Mouse (Mus musculus) midbrain, embryonic 14.5 days (tissue): Measurements from ENCODE around the gene Gars. TPM values are rescaled to one million over a fixed set of nuclear protein-coding genes. Genes with fewer than 3 reads are reported as not detected.

Experiments
- ATAC-seq: fragments of 200-750 bp; cut with Nextera tagmentation; 2 replicates; pipeline ENCODE4 v1.8.0; 2017; ENCODE audit warnings: moderate number of reproducible peaks, moderate library complexity; ENCODE audit not compliant: low FRiP score, low TSS enrichment
- DNase-seq: peaks from one replicate; pipeline ENCODE4 v3.0.0-alpha.2; 2015
- H3K27ac ChIP-seq: fragments of 300-500 bp; sonication (generic); replicated peaks from 2 replicates; pipeline ENCODE4 v1.5.1; 2014; ENCODE audit warnings: mild to moderate bottlenecking, low read depth, low read length, moderate library complexity
- H3K27me3 ChIP-seq: fragments of 300-500 bp; sonication (generic); 2 replicates; pipeline ENCODE4 v1.6.1; 2014; ENCODE audit warnings: low read length, control low read depth, mixed read lengths; ENCODE audit not compliant: control insufficient read depth, insufficient read depth
- H3K36me3 ChIP-seq: fragments of 300-500 bp; sonication (generic); 2 replicates; pipeline ENCODE4 v1.6.1; 2014; ENCODE audit warnings: low read length, control low read depth; ENCODE audit not compliant: control insufficient read depth, insufficient read depth
- H3K4me1 ChIP-seq: fragments of 300-500 bp; sonication (generic); 2 replicates; pipeline ENCODE4 v1.6.1; 2014; ENCODE audit warnings: mild to moderate bottlenecking, antibody characterized with exemption, low read length, control low read depth; ENCODE audit not compliant: control insufficient read depth, insufficient read depth
- H3K4me2 ChIP-seq: fragments of 300-500 bp; sonication (generic); 2 replicates; pipeline ENCODE4 v1.6.1; 2014; ENCODE audit warnings: mild to moderate bottlenecking, low read length, moderate library complexity
- H3K4me3 ChIP-seq: fragments of 300-500 bp; sonication (generic); replicated peaks from 2 replicates; pipeline ENCODE4 v1.5.1; 2014; ENCODE audit warnings: low read depth, low read length
- H3K9ac ChIP-seq: fragments of 300-500 bp; sonication (generic); replicated peaks from 2 replicates; pipeline ENCODE4 v1.6.1; 2014; ENCODE audit warnings: mild to moderate bottlenecking, low read length, moderate library complexity
- H3K9me3 ChIP-seq: fragments of 300-500 bp; sonication (generic); 2 replicates; pipeline ENCODE4 v1.6.1; 2016; ENCODE audit warnings: low read length, control low read depth, mixed read lengths; ENCODE audit not compliant: control insufficient read depth
- WGBS: fragments of 180-500 bp; shearing (Covaris S2); extraction: QIAGEN DNeasy Blood & Tissue Kit; methylation state at CpG from one replicate; pipeline ENCODE4 v1.1.7; 2014; 5-methylcytosine and 5-hydroxymethylcytosine counted together
- polyA plus RNA-seq: library from polyadenylated mRNA; unstranded; fragments of >200 nt; fragmentation: Nextera tagmentation; extraction: Ambion mirVana; gene quantifications from 2 replicates; pipeline ENCODE4 v1.2.1, GENCODE M21; 2014

Gars gene
- polyA plus RNA-seq, 1 experiment from 2014 or later = 221 TPM

DNA sequence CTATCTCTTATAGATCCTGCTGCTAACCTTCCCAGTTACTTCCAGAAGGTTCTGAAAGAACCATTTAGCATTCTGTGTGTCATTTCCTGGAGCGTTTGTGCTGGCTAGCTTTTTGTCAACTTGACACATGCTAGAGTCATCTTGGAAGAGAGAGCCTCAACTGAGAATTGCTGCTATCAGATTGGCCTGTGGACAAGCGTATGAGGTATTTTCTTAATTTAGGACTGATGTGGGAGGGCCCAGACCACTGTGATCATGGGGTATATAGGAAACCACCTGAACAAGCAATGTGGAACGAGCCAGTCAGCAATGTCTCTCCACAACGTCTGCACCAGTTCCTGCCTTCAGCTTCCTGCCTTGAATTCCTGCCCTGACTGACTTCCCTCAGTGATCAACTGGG is 34.2 kb upstream of the Gars start:
- 79% methylated on average over 4 of the region's 4 CpGs for WGBS
- Histone ChIP-seq H3K9ac (no peak overlapping the region), H3K27me3 (no peaks in the 10 kb centered on the region), H3K4me3 (no peak overlapping the region), H3K27ac (no peak overlapping the region), H3K36me3 (no peaks in the 10 kb centered on the region), H3K9me3 (no peaks in the 10 kb centered on the region), H3K4me1 (no peaks in the 10 kb centered on the region), H3K4me2 (no peak overlapping the region)
- ATAC-seq = no peak
- no peak for DNase-seq

GRCm38 (mm10) chr6:55008401-55008800 is 29.4 kb upstream of the Gars start:
- Histone ChIP-seq H3K4me1 (peaks cover 8% of the 10 kb centered on the region; the same call in 1 of the 2 replicates), H3K9me3 (no peaks in the 10 kb centered on the region), H3K27me3 (no peaks in the 10 kb centered on the region), H3K36me3 (no peaks in the 10 kb centered on the region), H3K4me3 (no peak overlapping the region), H3K9ac (no peak overlapping the region), H3K27ac (no peak overlapping the region), H3K4me2 (no peak overlapping the region)
- DNase-seq (no peak), ATAC-seq (no peak)
- WGBS = 92% methylated on average over 8 of the region's 8 CpGs

DNA sequence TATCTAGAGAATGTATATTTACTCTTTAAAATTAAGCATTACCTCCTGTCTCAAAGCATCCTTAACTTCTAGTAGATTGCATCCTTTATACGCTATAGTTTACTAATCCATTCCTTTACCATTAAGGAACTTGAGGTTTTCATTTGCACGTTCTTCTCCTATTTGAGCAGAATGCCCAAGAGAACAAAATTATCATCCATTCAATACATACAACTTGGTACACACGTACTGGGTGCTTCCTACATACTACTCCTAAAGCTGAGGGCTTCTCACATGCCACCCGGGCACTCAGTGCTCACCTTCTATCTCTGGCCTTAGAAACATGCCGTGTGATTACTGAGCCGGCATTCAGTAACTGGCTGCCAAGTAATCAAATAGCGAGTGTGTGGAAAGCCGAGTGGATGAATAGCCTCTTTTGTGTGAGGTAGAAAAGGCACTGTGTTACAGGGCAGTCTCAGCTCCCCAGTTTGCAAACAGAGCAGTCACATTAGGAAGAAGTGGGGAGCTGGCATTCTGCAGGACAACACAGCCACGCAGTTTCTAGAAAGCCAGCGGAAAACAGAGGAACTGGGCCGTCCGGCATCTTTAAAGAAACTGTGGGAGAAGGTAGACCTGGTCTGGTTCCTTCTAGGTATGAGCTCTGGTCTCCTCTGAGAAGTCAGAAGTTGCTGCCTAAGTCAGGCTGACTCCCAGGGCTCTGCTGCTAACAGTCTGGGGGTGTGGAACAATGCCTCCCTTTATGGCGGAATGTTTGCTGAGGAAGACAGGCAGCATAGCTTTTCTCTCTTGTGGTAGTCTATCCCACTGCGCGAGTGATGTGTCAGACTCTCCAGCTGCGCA is 28.2 kb upstream of the Gars start:
- H3K27ac ChIP-seq = peak overlapping the region; percentile 79
- H3K36me3 ChIP-seq = no peaks in the 10 kb centered on the region
- H3K9me3 ChIP-seq = no peaks in the 10 kb centered on the region
- peaks cover 8% of the 10 kb centered on the region; the same call in 1 of the 2 replicates for H3K4me1 ChIP-seq
- 12% methylated on average over 16 of the region's 16 CpGs for WGBS
- ATAC-seq (peak; percentile 68; the same call in 1 of the 2 replicates), DNase-seq (peak; percentile 64)
- H3K9ac ChIP-seq = peak overlapping the region; percentile 31; the same call in 1 of the 2 replicates
- no peak overlapping the region for H3K4me3 ChIP-seq
- H3K4me2 ChIP-seq = peak overlapping the region; percentile 47
- no peaks in the 10 kb centered on the region for H3K27me3 ChIP-seq

GRCm38 (mm10) chr6:55010330-55011091 is 27.3 kb upstream of the Gars start:
- Histone ChIP-seq H3K27ac (peak overlapping the region; percentile 45; the same call in 1 of the 2 replicates), H3K4me2 (peak overlapping the region; percentile 24; the same call in 1 of the 2 replicates), H3K9me3 (no peaks in the 10 kb centered on the region), H3K27me3 (no peaks in the 10 kb centered on the region), H3K4me3 (no peak overlapping the region), H3K9ac (0 out of 2 replicates have a peak overlapping the region, but pooled peaks have one; percentile 20), H3K36me3 (no peaks in the 10 kb centered on the region), H3K4me1 (peaks cover 8% of the 10 kb centered on the region; the same call in 1 of the 2 replicates)
- DNase-seq (peak; percentile 43), ATAC-seq (no peak)
- WGBS = 56% methylated on average over 4 of the region's 4 CpGs

- Histone ChIP-seq H3K4me1 (peaks cover 8% of the 10 kb centered on the region; the same call in 1 of the 2 replicates), H3K9ac (no peak overlapping the region), H3K27me3 (no peaks in the 10 kb centered on the region), H3K4me3 (no peak overlapping the region), H3K4me2 (no peak overlapping the region), H3K9me3 (no peaks in the 10 kb centered on the region), H3K27ac (no peak overlapping the region), H3K36me3 (no peaks in the 10 kb centered on the region)
- 82% methylated on average over 7 of the region's 7 CpGs for WGBS
- ATAC-seq (no peak), DNase-seq (no peak)
Observed at GRCm38 (mm10) chr6:55012516-55012915, 25.3 kb upstream of the Gars start.

- ATAC-seq (no peak), DNase-seq (no peak)
- Histone ChIP-seq H3K4me2 (no peak overlapping the region), H3K9me3 (no peaks in the 10 kb centered on the region), H3K9ac (no peak overlapping the region), H3K4me3 (no peak overlapping the region), H3K27ac (no peak overlapping the region), H3K27me3 (no peaks in the 10 kb centered on the region), H3K4me1 (peaks cover 8% of the 10 kb centered on the region; the same call in 1 of the 2 replicates), H3K36me3 (no peaks in the 10 kb centered on the region)
- WGBS = 89% methylated on average over 3 of the region's 3 CpGs
Observed at GRCm38 (mm10) chr6:55014184-55014583, 23.6 kb upstream of the Gars start.

GRCm38 (mm10) chr6:55016236-55016635 is 21.6 kb upstream of the Gars start:
- DNase-seq = peak; percentile 74

DNA sequence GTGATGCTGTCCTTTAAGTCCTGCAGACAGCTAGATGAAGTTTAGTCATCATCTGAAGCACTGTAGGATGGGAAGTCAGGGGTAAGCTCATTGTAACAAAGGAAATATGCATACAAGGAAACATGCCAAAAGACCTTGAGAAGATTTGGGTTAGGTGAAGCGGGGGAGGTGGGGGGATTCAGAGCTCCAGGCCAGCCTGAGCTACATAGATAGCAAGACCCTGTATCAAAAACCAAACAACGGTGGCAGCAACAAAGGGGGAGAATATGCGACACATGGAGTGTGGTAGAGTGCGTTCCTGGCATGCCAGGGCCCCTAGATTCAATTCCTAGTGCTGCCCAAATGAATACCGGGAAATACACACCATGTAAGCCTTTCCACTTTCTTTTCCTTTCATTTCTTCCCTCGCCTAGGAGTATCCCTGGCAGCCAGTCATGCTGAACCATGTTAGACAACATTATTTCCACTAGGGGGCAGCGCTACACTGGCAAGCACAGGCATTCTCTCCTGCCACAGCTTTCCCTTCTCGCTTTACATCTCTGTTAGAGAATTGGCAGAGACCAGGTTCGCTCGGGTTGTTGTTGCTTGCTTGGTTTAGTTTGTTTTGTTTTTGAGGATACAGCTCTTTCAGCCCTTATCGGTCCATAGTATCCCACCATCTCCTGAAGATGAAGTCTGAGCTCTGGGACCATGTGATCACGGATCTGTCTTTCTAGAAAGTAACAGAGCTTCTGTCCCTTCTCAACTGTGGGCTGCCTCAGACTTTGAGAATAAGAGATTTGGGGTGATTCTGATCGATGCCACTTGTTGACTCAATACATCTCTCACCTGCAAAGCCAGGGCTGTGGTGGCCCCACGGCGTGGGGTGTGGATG is 20.9 kb upstream of the Gars start:
- Histone ChIP-seq H3K9me3 (no peaks in the 10 kb centered on the region), H3K4me3 (no peak overlapping the region), H3K9ac (no peak overlapping the region), H3K4me2 (no peak overlapping the region), H3K27me3 (no peaks in the 10 kb centered on the region), H3K4me1 (no peaks in the 10 kb centered on the region), H3K36me3 (no peaks in the 10 kb centered on the region), H3K27ac (no peak overlapping the region)
- DNase-seq = peak; percentile 94
- 29% methylated on average over 15 of the region's 15 CpGs for WGBS
- peak; percentile 81 for ATAC-seq

More at GRCm38 (mm10) chr6:55016236-55016635, 21.6 kb upstream of the Gars start:
- WGBS = 21% methylated on average over 5 of the region's 5 CpGs
- no peak overlapping the region for H3K27ac ChIP-seq
- no peak overlapping the region for H3K4me2 ChIP-seq
- no peak overlapping the region for H3K4me3 ChIP-seq
- H3K4me1 ChIP-seq = no peaks in the 10 kb centered on the region
- H3K9me3 ChIP-seq = no peaks in the 10 kb centered on the region
- H3K36me3 ChIP-seq = no peaks in the 10 kb centered on the region
- H3K9ac ChIP-seq = no peak overlapping the region
- peak; percentile 46; the same call in 1 of the 2 replicates for ATAC-seq
- H3K27me3 ChIP-seq = no peaks in the 10 kb centered on the region
